Mouse (Mus musculus): ENCODE data around the gene Edc3. TPM values are rescaled to one million over a fixed set of nuclear protein-coding genes. Genes with fewer than 3 reads are reported as not detected.
A peak's percentile ranks its signal among the peaks of the same experiment; 100 is the strongest.

Edc3 gene
- polyA plus RNA-seq, 1 experiment from 2014 or later = 13.8 TPM

DNA sequence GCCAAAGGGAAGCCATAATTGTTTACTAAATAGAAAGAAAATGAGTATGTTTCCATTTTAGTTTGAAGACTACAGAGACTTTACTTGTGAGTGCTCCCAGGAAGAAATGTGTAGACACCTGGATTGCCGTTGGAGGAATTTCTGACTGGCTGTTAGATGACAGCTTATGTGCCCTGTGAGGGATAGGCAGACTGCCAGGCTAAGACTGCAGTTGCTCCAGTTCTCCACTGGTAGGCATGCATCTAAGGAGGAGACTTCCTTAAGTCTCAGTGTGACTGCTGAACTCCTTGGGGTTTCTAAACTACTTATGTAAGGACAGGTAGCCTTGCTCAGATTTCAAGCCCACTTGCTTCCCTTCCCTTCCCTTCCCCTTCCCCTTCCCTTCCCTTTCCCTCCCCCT is 20.0 kb downstream of the Edc3 start:
- H3K4me3 ChIP-seq (replicated peaks) = no peak overlapping the region
- no peaks in the 10 kb centered on the region for H3K27me3 ChIP-seq
- ATAC-seq (ENCODE audit: insufficient read depth) = no peak
- no peak overlapping the region for H3K9ac ChIP-seq
- H3K4me1 ChIP-seq (replicated peaks) = peaks cover 16% of the 10 kb centered on the region
- H3K9me3 ChIP-seq (replicated peaks) = no peaks in the 10 kb centered on the region
- WGBS (ENCODE audit: insufficient replicate concordance) = 85% methylated on average over 1 of the region's 1 CpGs
- H3K4me2 ChIP-seq = no peak overlapping the region
- H3K36me3 ChIP-seq (replicated peaks) = peaks cover 49% of the 10 kb centered on the region
- no peak overlapping the region for H3K27ac ChIP-seq (replicated peaks)

DNA sequence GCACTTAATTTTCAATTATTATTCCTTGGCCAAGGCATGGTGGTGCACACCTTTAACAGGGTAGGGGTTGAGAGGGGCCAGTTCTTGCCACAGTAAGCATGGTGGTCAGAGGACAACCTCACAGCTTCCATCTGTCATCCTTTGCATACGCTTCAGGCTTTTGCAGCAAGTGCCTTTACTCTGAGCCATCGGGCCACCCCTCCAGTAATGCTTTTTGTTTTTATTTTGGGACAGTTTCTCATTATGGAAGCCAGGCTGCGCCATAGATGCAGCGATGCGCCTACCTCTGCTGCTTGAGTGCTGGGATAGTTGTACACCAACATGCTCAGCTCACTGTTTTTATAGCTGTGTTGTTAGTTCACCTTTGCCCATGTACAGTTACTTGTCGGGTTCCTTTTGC is 25.3 kb downstream of the Edc3 start:
- Histone ChIP-seq H3K4me3 (replicated peaks) (no peak overlapping the region), H3K36me3 (replicated peaks) (peaks cover 41% of the 10 kb centered on the region), H3K27me3 (no peaks in the 10 kb centered on the region), H3K4me2 (no peak overlapping the region), H3K9me3 (replicated peaks) (no peaks in the 10 kb centered on the region), H3K27ac (replicated peaks) (no peak overlapping the region), H3K9ac (no peak overlapping the region), H3K4me1 (replicated peaks) (no peaks in the 10 kb centered on the region; the same call in 1 of the 2 replicates)
- 88% methylated on average over 6 of the region's 6 CpGs for WGBS (ENCODE audit: insufficient replicate concordance)
- no peak for ATAC-seq (ENCODE audit: insufficient read depth)

DNA sequence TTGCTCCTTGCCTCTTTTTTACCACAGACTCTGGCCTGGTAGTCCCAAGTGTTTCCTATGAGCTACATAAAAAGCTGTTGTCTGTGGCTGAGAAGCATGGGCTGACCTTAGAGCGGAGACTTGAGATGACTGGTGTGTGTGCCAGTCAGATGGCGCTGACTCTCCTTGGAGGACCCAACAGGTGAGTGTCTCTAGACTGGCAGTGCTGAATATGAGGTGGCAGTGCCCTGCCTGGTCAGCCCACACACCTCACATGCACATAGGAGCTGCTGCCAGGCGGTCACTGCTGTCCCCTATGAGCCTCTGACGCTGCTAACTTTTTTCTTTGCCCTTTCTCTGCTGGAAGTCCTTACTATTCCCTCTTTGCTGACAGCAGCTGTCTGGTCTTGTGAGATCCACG is 31.5 kb downstream of the Edc3 start:
- no peak overlapping the region for H3K27ac ChIP-seq (replicated peaks)
- no peak overlapping the region for H3K9ac ChIP-seq
- H3K27me3 ChIP-seq = no peaks in the 10 kb centered on the region
- H3K9me3 ChIP-seq (replicated peaks) = no peaks in the 10 kb centered on the region
- H3K4me2 ChIP-seq = no peak overlapping the region
- peaks cover 57% of the 10 kb centered on the region for H3K36me3 ChIP-seq (replicated peaks)
- H3K4me1 ChIP-seq (replicated peaks) = no peaks in the 10 kb centered on the region; the same call in 1 of the 2 replicates
- no peak overlapping the region for H3K4me3 ChIP-seq (replicated peaks)
- no peak for ATAC-seq (ENCODE audit: insufficient read depth)
- 83% methylated on average over 5 of the region's 5 CpGs for WGBS (ENCODE audit: insufficient replicate concordance)

DNA sequence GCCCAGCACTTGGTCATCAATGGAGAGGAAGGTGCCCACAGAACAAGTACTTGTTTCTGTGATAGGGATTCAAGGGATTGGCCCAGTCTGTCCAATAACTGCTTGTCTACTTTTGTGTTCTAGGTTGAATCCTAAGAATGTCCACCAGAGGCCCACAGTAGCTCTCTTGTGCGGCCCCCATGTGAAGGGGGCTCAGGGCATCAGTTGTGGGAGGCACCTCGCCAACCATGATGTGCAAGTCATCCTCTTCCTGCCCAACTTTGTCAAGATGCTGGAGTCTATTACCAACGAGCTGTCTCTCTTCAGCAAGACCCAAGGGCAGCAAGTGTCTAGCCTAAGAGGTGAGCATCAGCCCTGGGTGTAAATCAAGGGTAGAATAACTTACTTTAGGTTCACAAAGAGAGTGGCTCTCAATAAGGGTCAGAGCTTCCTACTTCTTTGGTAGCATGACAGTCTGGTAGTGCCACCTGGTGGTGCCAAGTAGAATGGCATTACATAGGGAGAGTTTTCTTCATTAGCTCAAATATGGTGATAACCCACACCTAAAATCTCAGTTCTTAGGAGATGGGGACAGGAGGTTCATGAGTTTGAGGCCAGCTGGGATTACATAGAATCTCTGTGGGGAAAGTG is 36.2 kb downstream of the Edc3 start:
- Histone ChIP-seq H3K36me3 (replicated peaks) (peaks cover 96% of the 10 kb centered on the region), H3K4me2 (no peak overlapping the region), H3K4me1 (replicated peaks) (no peaks in the 10 kb centered on the region), H3K27ac (replicated peaks) (no peak overlapping the region), H3K27me3 (no peaks in the 10 kb centered on the region), H3K9ac (no peak overlapping the region), H3K4me3 (replicated peaks) (no peak overlapping the region), H3K9me3 (replicated peaks) (no peaks in the 10 kb centered on the region)
- 43% methylated on average over 3 of the region's 3 CpGs for WGBS (ENCODE audit: insufficient replicate concordance)
- no peak for ATAC-seq (ENCODE audit: insufficient read depth)

DNA sequence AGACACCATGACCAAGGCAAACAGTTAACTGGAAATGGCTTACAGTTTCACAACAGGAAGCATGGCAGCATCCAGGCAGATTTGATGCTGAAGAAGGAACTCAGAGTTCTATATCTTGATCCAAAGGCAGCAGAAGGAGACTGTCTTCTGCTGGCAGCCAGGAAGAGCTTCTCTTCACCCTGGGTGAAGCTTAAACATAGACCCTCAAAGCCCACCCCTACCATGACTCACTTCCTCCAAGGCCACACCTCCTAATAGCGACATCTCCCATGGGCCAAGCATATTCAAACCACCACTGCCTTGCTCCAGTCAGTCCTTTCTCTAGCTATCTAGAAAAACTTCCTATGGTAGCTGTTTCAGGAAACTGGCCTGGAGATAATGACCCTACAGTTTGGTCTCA is 38.7 kb downstream of the Edc3 start:
- H3K4me3 ChIP-seq (replicated peaks) = no peak overlapping the region
- no peak for ATAC-seq (ENCODE audit: insufficient read depth)
- H3K4me2 ChIP-seq = no peak overlapping the region
- H3K27me3 ChIP-seq = no peaks in the 10 kb centered on the region
- no peaks in the 10 kb centered on the region for H3K4me1 ChIP-seq (replicated peaks)
- no peaks in the 10 kb centered on the region for H3K9me3 ChIP-seq (replicated peaks)
- H3K9ac ChIP-seq = no peak overlapping the region
- no peak overlapping the region for H3K27ac ChIP-seq (replicated peaks)
- H3K36me3 ChIP-seq (replicated peaks) = peaks cover 99% of the 10 kb centered on the region
- 62% methylated on average over 1 of the region's 1 CpGs for WGBS (ENCODE audit: insufficient replicate concordance)

DNA sequence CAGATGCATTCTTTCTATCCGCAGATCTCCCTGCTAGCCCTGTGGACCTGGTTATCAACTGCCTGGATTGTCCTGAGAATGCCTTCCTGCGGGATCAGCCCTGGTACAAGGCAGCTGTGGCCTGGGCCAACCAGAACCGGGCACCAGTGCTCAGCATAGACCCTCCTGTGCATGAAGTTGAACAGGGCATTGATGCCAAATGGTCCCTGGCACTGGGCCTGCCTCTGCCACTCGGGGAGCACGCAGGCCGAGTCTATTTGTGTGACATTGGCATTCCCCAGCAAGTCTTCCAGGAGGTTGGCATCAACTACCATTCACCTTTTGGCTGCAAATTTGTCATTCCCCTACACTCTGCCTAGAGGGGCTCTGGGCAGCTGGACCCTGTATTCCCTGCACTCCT is 39.8 kb downstream of the Edc3 start:
- ATAC-seq (ENCODE audit: insufficient read depth) = no peak
- Histone ChIP-seq H3K27ac (replicated peaks) (no peak overlapping the region), H3K36me3 (replicated peaks) (peaks cover 99% of the 10 kb centered on the region), H3K9ac (no peak overlapping the region), H3K27me3 (no peaks in the 10 kb centered on the region), H3K4me1 (replicated peaks) (no peaks in the 10 kb centered on the region), H3K9me3 (replicated peaks) (no peaks in the 10 kb centered on the region), H3K4me3 (replicated peaks) (no peak overlapping the region), H3K4me2 (no peak overlapping the region)
- 95% methylated on average over 6 of the region's 6 CpGs for WGBS (ENCODE audit: insufficient replicate concordance)

DNA sequence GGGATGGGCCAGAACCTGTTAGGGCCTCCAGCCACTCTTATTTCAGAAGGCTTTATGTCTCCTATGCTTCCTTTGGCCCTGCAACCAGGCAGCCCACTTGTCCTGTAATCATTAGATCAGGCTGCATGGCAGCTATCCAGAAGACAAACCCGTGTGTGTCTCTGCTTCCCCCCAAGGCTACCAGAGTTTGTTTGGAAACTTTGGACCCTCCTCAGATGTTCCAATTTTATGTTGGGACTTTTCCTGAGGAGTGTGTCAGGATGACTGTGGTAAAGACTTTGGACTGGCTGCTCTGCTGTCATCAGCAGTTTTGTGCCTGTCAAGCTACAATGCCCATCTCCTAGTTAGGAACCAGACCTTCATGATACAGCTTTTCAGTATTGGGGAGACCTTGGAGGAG is 40.5 kb downstream of the Edc3 start:
- Histone ChIP-seq H3K4me2 (no peak overlapping the region), H3K27ac (replicated peaks) (no peak overlapping the region), H3K9ac (no peak overlapping the region), H3K4me1 (replicated peaks) (no peaks in the 10 kb centered on the region), H3K36me3 (replicated peaks) (peaks cover 100% of the 10 kb centered on the region), H3K27me3 (no peaks in the 10 kb centered on the region), H3K9me3 (replicated peaks) (no peaks in the 10 kb centered on the region), H3K4me3 (replicated peaks) (no peak overlapping the region)
- WGBS (ENCODE audit: insufficient replicate concordance) = 65% methylated on average over 1 of the region's 1 CpGs
- no peak for ATAC-seq (ENCODE audit: insufficient read depth)

DNA sequence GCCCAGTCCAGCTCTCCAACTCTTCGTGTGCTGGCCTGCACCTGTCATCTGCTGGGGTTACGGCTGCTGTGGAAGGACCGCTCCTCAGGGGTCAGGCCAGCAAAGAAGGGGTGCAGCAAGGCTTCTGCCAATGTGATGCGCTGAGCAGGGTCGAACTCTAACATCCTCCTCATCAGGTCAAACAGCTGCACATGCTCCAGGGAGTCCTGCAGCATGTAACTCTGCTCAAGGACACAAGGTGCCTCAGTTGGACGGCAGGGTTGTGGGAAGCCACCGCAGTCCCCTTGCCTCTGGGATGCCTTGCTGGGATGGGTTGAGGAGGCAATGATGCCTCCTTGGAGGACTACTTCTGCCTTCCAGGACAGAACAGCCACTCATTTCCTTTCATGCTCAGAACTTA is 42.6 kb downstream of the Edc3 start:
- Histone ChIP-seq H3K36me3 (replicated peaks) (peaks cover 100% of the 10 kb centered on the region), H3K4me1 (replicated peaks) (no peaks in the 10 kb centered on the region), H3K9me3 (replicated peaks) (no peaks in the 10 kb centered on the region), H3K4me3 (replicated peaks) (no peak overlapping the region), H3K27me3 (no peaks in the 10 kb centered on the region), H3K9ac (no peak overlapping the region), H3K4me2 (no peak overlapping the region), H3K27ac (replicated peaks) (no peak overlapping the region; the same call in 1 of the 2 replicates)
- ATAC-seq (ENCODE audit: insufficient read depth) = no peak
- 87% methylated on average over 7 of the region's 7 CpGs for WGBS (ENCODE audit: insufficient replicate concordance)

DNA sequence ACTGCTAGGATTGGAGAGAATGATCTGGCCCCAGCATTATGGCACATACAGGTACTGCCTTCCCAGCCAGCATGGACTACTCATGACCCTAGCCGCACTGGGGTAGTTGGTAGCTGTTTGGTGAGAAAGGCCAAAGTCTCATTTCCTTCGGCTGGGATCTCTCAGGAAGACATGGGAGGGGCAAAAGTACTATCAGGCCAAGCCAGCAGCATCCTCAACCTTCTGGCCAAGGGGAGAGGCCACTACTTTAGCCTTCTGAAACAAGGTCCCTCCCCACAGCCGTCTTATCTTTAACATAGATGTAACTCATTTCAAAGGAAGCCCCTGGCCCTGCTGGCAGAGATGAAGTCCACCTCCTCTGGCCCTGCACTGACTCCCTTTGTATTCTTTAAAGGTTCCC is 49.2 kb downstream of the Edc3 start:
- H3K9me3 ChIP-seq (replicated peaks) = no peaks in the 10 kb centered on the region
- peaks cover 98% of the 10 kb centered on the region for H3K36me3 ChIP-seq (replicated peaks)
- peaks cover 60% of the 10 kb centered on the region for H3K4me1 ChIP-seq (replicated peaks)
- peak overlapping the region; percentile 86 for H3K27ac ChIP-seq (replicated peaks)
- 21% methylated on average over 3 of the region's 3 CpGs for WGBS (ENCODE audit: insufficient replicate concordance)
- H3K27me3 ChIP-seq = no peaks in the 10 kb centered on the region
- peak overlapping the region; percentile 37; the same call in 1 of the 2 replicates for H3K9ac ChIP-seq
- peak overlapping the region; percentile 21 for H3K4me3 ChIP-seq (replicated peaks)
- ATAC-seq (ENCODE audit: insufficient read depth) = peak; percentile 80
- peak overlapping the region; percentile 60 for H3K4me2 ChIP-seq

DNA sequence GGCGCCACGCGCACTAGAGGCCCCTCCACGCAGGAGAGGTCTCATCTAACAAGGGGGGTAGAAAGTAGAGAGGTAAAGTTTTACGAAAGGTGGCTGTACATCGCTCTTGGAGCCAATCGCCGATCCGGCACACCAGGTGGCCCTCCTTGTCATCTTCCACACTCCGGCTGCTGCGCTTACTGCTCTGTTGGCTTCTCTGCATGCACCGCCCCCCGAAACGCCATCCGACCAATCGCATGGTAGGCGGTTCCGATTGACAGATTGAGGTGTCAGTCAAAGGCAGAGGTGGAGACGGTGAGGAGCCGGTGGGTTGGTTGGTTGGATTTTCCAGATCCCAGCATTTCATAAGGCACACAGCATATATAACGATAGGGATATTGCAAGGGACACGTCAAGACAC is 50.2 kb downstream of the Edc3 start:
- no peak for ATAC-seq (ENCODE audit: insufficient read depth)
- 87% methylated on average over 22 of the region's 22 CpGs for WGBS (ENCODE audit: insufficient replicate concordance)
- Histone ChIP-seq H3K4me1 (replicated peaks) (peaks cover 69% of the 10 kb centered on the region), H3K36me3 (replicated peaks) (peaks cover 92% of the 10 kb centered on the region), H3K4me3 (replicated peaks) (peak overlapping the region; percentile 21), H3K9me3 (replicated peaks) (no peaks in the 10 kb centered on the region), H3K27ac (replicated peaks) (peak overlapping the region; percentile 86), H3K27me3 (no peaks in the 10 kb centered on the region), H3K4me2 (peak overlapping the region; percentile 60), H3K9ac (peak overlapping the region; percentile 37; the same call in 1 of the 2 replicates)

DNA sequence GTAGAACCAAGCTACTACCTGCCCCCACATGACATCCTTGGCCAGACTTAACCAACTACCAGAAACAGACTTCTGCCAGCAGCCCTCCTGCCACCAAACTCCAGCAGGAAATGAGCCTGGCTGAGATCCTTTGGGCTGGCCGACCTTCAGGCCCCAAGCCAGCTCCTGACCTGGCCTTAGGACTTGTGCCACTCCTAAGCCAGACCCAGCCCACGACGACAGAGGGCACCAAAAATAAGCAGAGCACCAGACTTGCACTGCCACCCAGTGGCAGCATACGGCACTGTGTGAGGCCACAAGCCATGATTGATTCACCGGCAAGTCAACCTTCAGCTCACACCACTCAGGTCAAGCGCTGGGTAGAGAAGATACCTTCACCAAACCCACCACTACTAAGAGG is 50.9 kb downstream of the Edc3 start:
- Histone ChIP-seq H3K4me1 (replicated peaks) (peaks cover 76% of the 10 kb centered on the region), H3K4me3 (replicated peaks) (peak overlapping the region; percentile 21)

More for the DNA sequence above, 50.9 kb downstream of the Edc3 start:
- Histone ChIP-seq H3K9me3 (replicated peaks) (no peaks in the 10 kb centered on the region), H3K27me3 (no peaks in the 10 kb centered on the region), H3K27ac (replicated peaks) (peak overlapping the region; percentile 86), H3K4me2 (peak overlapping the region; percentile 60), H3K9ac (peak overlapping the region; percentile 38), H3K36me3 (replicated peaks) (peaks cover 84% of the 10 kb centered on the region)
- WGBS (ENCODE audit: insufficient replicate concordance) = 21% methylated on average over 6 of the region's 6 CpGs
- ATAC-seq (ENCODE audit: insufficient read depth) = peak; percentile 41
